Comparison of ENCODE assay signal across 8 mouse cellular contexts in the genomic region with DNA sequence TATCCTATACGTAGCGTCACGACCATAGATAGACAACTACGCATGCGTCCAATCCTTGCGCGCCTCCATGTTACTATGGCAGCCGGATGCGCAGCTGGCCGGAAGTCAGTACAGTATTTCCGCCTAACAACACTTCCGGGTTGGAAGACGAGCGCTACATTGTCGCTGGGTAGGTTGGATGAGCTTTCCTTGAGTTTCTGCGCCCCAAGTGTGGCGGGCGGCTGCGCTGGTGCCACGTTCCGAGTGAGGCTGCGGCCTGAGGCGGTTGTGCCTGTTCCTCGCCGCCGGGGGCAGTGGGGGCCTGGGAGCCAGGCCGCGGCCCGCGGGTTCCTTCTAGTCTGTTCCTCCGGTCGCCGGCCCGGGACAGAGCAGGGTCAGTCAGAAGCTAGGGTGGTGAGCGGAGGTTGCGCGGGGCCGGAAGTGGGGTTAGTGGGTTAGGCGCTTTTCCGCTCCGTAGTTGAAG. TPM values are rescaled to one million over a fixed set of nuclear protein-coding genes. Genes with fewer than 3 reads are reported as not detected.
DNase-seq lines count a peak whose midpoint lies in the region; ATAC-seq and TF ChIP-seq lines count a peak whose summit lies in the region.

Gene Ttf1, plus strand, starts transcription at position 128 of the 463 bp plus-strand sequence.

- peaks cover 10% of the 10 kb centered on the region for H3K4me1 ChIP-seq in forebrain, embryonic 14.5 days (ENCODE audit: control insufficient read depth, insufficient read depth, low read length)
- H3K4me1 ChIP-seq in lung, embryonic 14.5 days (ENCODE audit: insufficient read depth) = peaks cover 11% of the 10 kb centered on the region; the same call in 1 of the 2 replicates
- H3K4me1 ChIP-seq in olfactory bulb, adult 2 months (ENCODE audit: control insufficient read depth, insufficient read depth, low read length) = peaks cover 2% of the 10 kb centered on the region; the same call in 1 of the 2 replicates
- peaks cover 2% of the 10 kb centered on the region; the same call in 1 of the 2 replicates for H3K4me1 ChIP-seq in thymus, adult 2 months (replicated peaks; ENCODE audit: control insufficient read depth, insufficient read depth, low read length)

- peak; percentile 60 for TF ChIP-seq POLR2A in olfactory bulb, adult 2 months (IDR thresholded peaks at IDR 0.05; ENCODE audit: insufficient read depth, low read depth, low read length)
- peak; percentile 89 for TF ChIP-seq POLR2A in thymus, adult 2 months (IDR thresholded peaks at IDR 0.05; ENCODE audit: control insufficient read depth, extremely low read depth, insufficient read depth, low read length, poor library complexity)

- TF ChIP-seq CTCF in layer of hippocampus, adult 2 months (conservative IDR thresholded peaks at IDR 0.05) = peak; percentile 50
- TF ChIP-seq CTCF in lung, embryonic 14.5 days (IDR thresholded peaks at IDR 0.05; ENCODE audit: low read depth) = no peak
- no peak for TF ChIP-seq CTCF in olfactory bulb, adult 2 months (IDR thresholded peaks at IDR 0.05; ENCODE audit: insufficient read depth, low read depth, low read length)
- 0 out of 2 replicates have a peak, but pooled peaks have one; percentile 29 for TF ChIP-seq CTCF in thymus, adult 2 months (IDR thresholded peaks at IDR 0.05; ENCODE audit: borderline replicate concordance, control insufficient read depth, extremely low read depth, insufficient read depth, low read length, poor library complexity)

- peak; percentile 98 for DNase-seq in ES-CJ7 (ENCODE audit: low read depth, low spot score)
- peak; percentile 87 for DNase-seq in cerebellum, adult 11 months
- DNase-seq in forebrain, embryonic 14.5 days (ENCODE audit: low spot score) = peak; percentile 98
- peak; percentile 76 for DNase-seq in heart, postnatal 25 days (ENCODE audit: low spot score)
- peak; percentile 88 to 92 for DNase-seq in layer of hippocampus, adult 2 months (ENCODE audit: low spot score in 2 of 2)
- DNase-seq in lung, embryonic 14.5 days = peak; percentile 99
- peak; percentile 86 for DNase-seq in thymus, adult 2 months

- H3K4me2 ChIP-seq in forebrain, embryonic 14.5 days (ENCODE audit: low read length) = peak within 1 kb of the TSS; percentile 87
- H3K4me2 ChIP-seq in lung, embryonic 14.5 days = peak within 1 kb of the TSS; percentile 84

- intact Hi-C loops in heart, postnatal 25 days (cut with DNase I) = loop anchor here (5.0 kb wide), 1 partner anchor 62 kb away; the partner anchor contains the start of gene Setx

- H3K9ac ChIP-seq in forebrain, embryonic 14.5 days (ENCODE audit: low read length) = peak within 1 kb of the TSS; percentile 80
- peak within 1 kb of the TSS; percentile 67 for H3K9ac ChIP-seq in lung, embryonic 14.5 days

- H3K36me3 ChIP-seq in forebrain, embryonic 14.5 days (ENCODE audit: control insufficient read depth, insufficient read depth, low read length) = no peaks in the 10 kb centered on the region
- no peaks in the 10 kb centered on the region for H3K36me3 ChIP-seq in lung, embryonic 14.5 days (ENCODE audit: insufficient read depth)
- no peaks in the 10 kb centered on the region for H3K36me3 ChIP-seq in thymus, adult 2 months (ENCODE audit: control insufficient read depth, insufficient read depth, low read length)

- H3K4me3 ChIP-seq in forebrain, embryonic 14.5 days (ENCODE audit: low read depth, low read length) = peak within 1 kb of the TSS; percentile 88
- H3K4me3 ChIP-seq in layer of hippocampus, adult 2 months = peak within 1 kb of the TSS; percentile 70
- peak within 1 kb of the TSS; percentile 71 for H3K4me3 ChIP-seq in lung, embryonic 14.5 days (ENCODE audit: low read depth, low read length)
- H3K4me3 ChIP-seq in olfactory bulb, adult 2 months (ENCODE audit: insufficient read depth, low read depth, low read length) = peak within 1 kb of the TSS; percentile 91
- peak within 1 kb of the TSS; percentile 88 for H3K4me3 ChIP-seq in thymus, adult 2 months (ENCODE audit: control insufficient read depth, insufficient read depth, low read length)

- peak within 1 kb of the TSS; percentile 87 for H3K27ac ChIP-seq in forebrain, embryonic 14.5 days (ENCODE audit: low read depth, low read length)
- peak within 1 kb of the TSS; percentile 85 for H3K27ac ChIP-seq in layer of hippocampus, adult 2 months
- peak within 1 kb of the TSS; percentile 93 for H3K27ac ChIP-seq in lung, embryonic 14.5 days (ENCODE audit: low read depth)
- H3K27ac ChIP-seq in olfactory bulb, adult 2 months (ENCODE audit: insufficient read depth, low read depth, low read length) = peak within 1 kb of the TSS; percentile 17
- H3K27ac ChIP-seq in thymus, adult 2 months (ENCODE audit: control insufficient read depth, insufficient read depth, low read length) = peak within 1 kb of the TSS; percentile 96

- peak; percentile 99 for ATAC-seq in forebrain, embryonic 14.5 days
- peak; percentile 95 for ATAC-seq in lung, embryonic 14.5 days (ENCODE audit: insufficient read depth)

- WGBS in forebrain, embryonic 14.5 days = under 1% methylated on average over 41 of the region's 41 CpGs
- under 1% methylated on average over 41 of the region's 41 CpGs for WGBS in lung, embryonic 14.5 days
- WGBS in olfactory bulb, adult 2 months = under 1% methylated on average over 41 of the region's 41 CpGs
- under 1% methylated on average over 41 of the region's 41 CpGs for WGBS in thymus, adult 2 months

- H3K9me3 ChIP-seq in forebrain, embryonic 14.5 days (replicated peaks; ENCODE audit: control insufficient read depth, low read length) = no peaks in the 10 kb centered on the region
- no peaks in the 10 kb centered on the region for H3K9me3 ChIP-seq in lung, embryonic 14.5 days (ENCODE audit: low read depth, low read length)

- 0 out of 2 replicates have a peak, but pooled peaks cover 16% of the 10 kb centered on the region for H3K27me3 ChIP-seq in forebrain, embryonic 14.5 days (replicated peaks; ENCODE audit: control insufficient read depth, insufficient read depth, low read length)
- 0 out of 2 replicates have a peak, but pooled peaks cover 3% of the 10 kb centered on the region for H3K27me3 ChIP-seq in lung, embryonic 14.5 days (ENCODE audit: insufficient read depth, low read length)
- H3K27me3 ChIP-seq in thymus, adult 2 months (ENCODE audit: control insufficient read depth, insufficient read depth, low read length) = no peaks in the 10 kb centered on the region

RNA-seq across cellular contexts. Expression of gene Ttf1, which starts in this region (rescaled TPM):
- 6.0 and 7.4 TPM in 2 replicates for polyA plus RNA-seq in forebrain, embryonic 14.5 days (2014; fragmentation: Nextera tagmentation; extraction: Ambion mirVana)
- total RNA-seq in heart, postnatal 25 days (2021) = 1 to 10 TPM; 6.1 to 7.2 TPM
- 10 to 100 TPM; 14.0 to 15.6 TPM for total RNA-seq in layer of hippocampus, adult 2 months (2021)
- polyA plus RNA-seq in lung, embryonic 14.5 days (2014; fragmentation: Nextera tagmentation; extraction: Ambion mirVana) = 10.2 and 10.7 TPM in 2 replicates
- polyA plus RNA-seq in olfactory bulb, adult 2 months (2012; ENCODE audit: insufficient read depth, insufficient read length, low replicate concordance, missing spikeins) = not detected in 2 replicates
- 12.2 and 12.7 TPM in 2 replicates for polyA plus RNA-seq in thymus, adult 2 months (2012; rRNA removed)

Comparison
In these comparisons a context has a peak if more than half of its experiments do, and no peak if none do; other contexts are left out.
1. Peak in every context shown above with its lines: DNase-seq, ATAC-seq, H3K4me3 ChIP-seq and H3K27ac ChIP-seq.
2. H3K27ac ChIP-seq: peak in every context shown above with its lines; median percentile 96 in thymus, adult 2 months; 93 in lung, embryonic 14.5 days; 87 in forebrain, embryonic 14.5 days; 85 in layer of hippocampus, adult 2 months; 17 in olfactory bulb, adult 2 months.
3. CTCF ChIP-seq: peak in layer of hippocampus, adult 2 months (single experiment) and thymus, adult 2 months (single experiment); none in lung, embryonic 14.5 days (single experiment) and olfactory bulb, adult 2 months (single experiment).